Mouse (Mus musculus): ENCODE data around the gene Rnpepl1. TPM values are rescaled to one million over a fixed set of nuclear protein-coding genes. Genes with fewer than 3 reads are reported as not detected.
A peak's percentile ranks its signal among the peaks of the same experiment; 100 is the strongest.

The Rnpepl1 gene
- polyA plus RNA-seq, 1 experiment from 2014 or later, result 21.7 TPM

- H3K4me1 ChIP-seq (ENCODE audit: control insufficient read depth, insufficient read depth, low read length), result peaks cover 24% of the 10 kb centered on the region
- ATAC-seq (replicated peaks; ENCODE audit: insufficient number of reproducible peaks, low FRiP score, low TSS enrichment), result peak; percentile 47
- peak overlapping the region; percentile 87 for H3K9ac ChIP-seq (ENCODE audit: low read depth, low read length)
- H3K4me2 ChIP-seq, result peak overlapping the region; percentile 98
- peak overlapping the region; percentile 82 for H3K27ac ChIP-seq (ENCODE audit: low read depth, low read length)
- WGBS (ENCODE audit: insufficient replicate concordance), result 2% methylated on average over 52 of the region's 85 CpGs
- H3K4me3 ChIP-seq (ENCODE audit: low read depth, low read length), result peak overlapping the region; percentile 74
- no peaks in the 10 kb centered on the region for H3K27me3 ChIP-seq (ENCODE audit: control insufficient read depth, insufficient read depth, low read length)
- H3K9me3 ChIP-seq (replicated peaks; ENCODE audit: control insufficient read depth, low read length), result no peaks in the 10 kb centered on the region
- peaks cover 9% of the 10 kb centered on the region for H3K36me3 ChIP-seq (ENCODE audit: control insufficient read depth, insufficient read depth, low read length)
Observed at GRCm38 (mm10) chr1:92910925-92911720, 540 bp downstream of the Rnpepl1 start.

GRCm38 (mm10) chr1:92911721-92912138 lies 1.1 kb downstream of the Rnpepl1 start:
- peaks cover 9% of the 10 kb centered on the region for H3K36me3 ChIP-seq (ENCODE audit: control insufficient read depth, insufficient read depth, low read length)
- H3K9ac ChIP-seq (ENCODE audit: low read depth, low read length), result peak overlapping the region; percentile 87
- H3K4me3 ChIP-seq (ENCODE audit: low read depth, low read length), result peak overlapping the region; percentile 74
- H3K4me1 ChIP-seq (ENCODE audit: control insufficient read depth, insufficient read depth, low read length), result peaks cover 24% of the 10 kb centered on the region
- H3K27me3 ChIP-seq (ENCODE audit: control insufficient read depth, insufficient read depth, low read length), result no peaks in the 10 kb centered on the region
- no peak for ATAC-seq (replicated peaks; ENCODE audit: insufficient number of reproducible peaks, low FRiP score, low TSS enrichment)
- peak overlapping the region; percentile 98 for H3K4me2 ChIP-seq
- 0 out of 2 replicates have a peak overlapping the region, but pooled peaks have one; percentile 82 for H3K27ac ChIP-seq (ENCODE audit: low read depth, low read length)
- H3K9me3 ChIP-seq (replicated peaks; ENCODE audit: control insufficient read depth, low read length), result no peaks in the 10 kb centered on the region
- WGBS (ENCODE audit: insufficient replicate concordance), result 44% methylated on average over 8 of the region's 8 CpGs

GRCm38 (mm10) chr1:92912286-92912685 lies 1.7 kb downstream of the Rnpepl1 start:
- H3K9me3 ChIP-seq (replicated peaks; ENCODE audit: control insufficient read depth, low read length), result no peaks in the 10 kb centered on the region
- 60% methylated on average over 1 of the region's 1 CpGs for WGBS (ENCODE audit: insufficient replicate concordance)
- peaks cover 24% of the 10 kb centered on the region for H3K4me1 ChIP-seq (ENCODE audit: control insufficient read depth, insufficient read depth, low read length)
- H3K4me2 ChIP-seq, result peak overlapping the region; percentile 98
- H3K4me3 ChIP-seq (ENCODE audit: low read depth, low read length), result peak overlapping the region; percentile 74; the same call in 1 of the 2 replicates
- no peak overlapping the region; the same call in 1 of the 2 replicates for H3K9ac ChIP-seq (ENCODE audit: low read depth, low read length)
- ATAC-seq (replicated peaks; ENCODE audit: insufficient number of reproducible peaks, low FRiP score, low TSS enrichment), result no peak
- no peaks in the 10 kb centered on the region for H3K27me3 ChIP-seq (ENCODE audit: control insufficient read depth, insufficient read depth, low read length)
- no peak overlapping the region for H3K27ac ChIP-seq (ENCODE audit: low read depth, low read length)
- H3K36me3 ChIP-seq (ENCODE audit: control insufficient read depth, insufficient read depth, low read length), result peaks cover 9% of the 10 kb centered on the region

GRCm38 (mm10) chr1:92914239-92914638 lies 3.7 kb downstream of the Rnpepl1 start:
- H3K4me1 ChIP-seq (ENCODE audit: control insufficient read depth, insufficient read depth, low read length), result peaks cover 20% of the 10 kb centered on the region
- H3K9ac ChIP-seq (ENCODE audit: low read depth, low read length), result no peak overlapping the region
- no peak overlapping the region for H3K4me3 ChIP-seq (ENCODE audit: low read depth, low read length)
- no peak overlapping the region for H3K4me2 ChIP-seq
- 61% methylated on average over 4 of the region's 4 CpGs for WGBS (ENCODE audit: insufficient replicate concordance)
- H3K27ac ChIP-seq (ENCODE audit: low read depth, low read length), result no peak overlapping the region
- no peak for ATAC-seq (replicated peaks; ENCODE audit: insufficient number of reproducible peaks, low FRiP score, low TSS enrichment)
- H3K36me3 ChIP-seq (ENCODE audit: control insufficient read depth, insufficient read depth, low read length), result peaks cover 17% of the 10 kb centered on the region
- H3K27me3 ChIP-seq (ENCODE audit: control insufficient read depth, insufficient read depth, low read length), result no peaks in the 10 kb centered on the region
- no peaks in the 10 kb centered on the region for H3K9me3 ChIP-seq (replicated peaks; ENCODE audit: control insufficient read depth, low read length)

GRCm38 (mm10) chr1:92914993-92915392 lies 4.4 kb downstream of the Rnpepl1 start:
- ATAC-seq (replicated peaks; ENCODE audit: insufficient number of reproducible peaks, low FRiP score, low TSS enrichment), result no peak
- Histone ChIP-seq H3K36me3 (ENCODE audit: control insufficient read depth, insufficient read depth, low read length) (peaks cover 24% of the 10 kb centered on the region), H3K27ac (ENCODE audit: low read depth, low read length) (no peak overlapping the region), H3K9me3 (replicated peaks; ENCODE audit: control insufficient read depth, low read length) (no peaks in the 10 kb centered on the region), H3K4me3 (ENCODE audit: low read depth, low read length) (no peak overlapping the region), H3K4me2 (no peak overlapping the region), H3K9ac (ENCODE audit: low read depth, low read length) (no peak overlapping the region), H3K4me1 (ENCODE audit: control insufficient read depth, insufficient read depth, low read length) (peaks cover 16% of the 10 kb centered on the region), H3K27me3 (ENCODE audit: control insufficient read depth, insufficient read depth, low read length) (no peaks in the 10 kb centered on the region)
- 92% methylated on average over 11 of the region's 11 CpGs for WGBS (ENCODE audit: insufficient replicate concordance)

GRCm38 (mm10) chr1:92916725-92917124 lies 6.1 kb downstream of the Rnpepl1 start:
- Histone ChIP-seq H3K9ac (ENCODE audit: low read depth, low read length) (no peak overlapping the region), H3K27me3 (ENCODE audit: control insufficient read depth, insufficient read depth, low read length) (no peaks in the 10 kb centered on the region), H3K36me3 (ENCODE audit: control insufficient read depth, insufficient read depth, low read length) (peaks cover 26% of the 10 kb centered on the region), H3K9me3 (replicated peaks; ENCODE audit: control insufficient read depth, low read length) (no peaks in the 10 kb centered on the region), H3K4me2 (no peak overlapping the region), H3K4me1 (ENCODE audit: control insufficient read depth, insufficient read depth, low read length) (peaks cover 8% of the 10 kb centered on the region), H3K27ac (ENCODE audit: low read depth, low read length) (no peak overlapping the region), H3K4me3 (ENCODE audit: low read depth, low read length) (no peak overlapping the region)
- 91% methylated on average over 9 of the region's 9 CpGs for WGBS (ENCODE audit: insufficient replicate concordance)
- no peak for ATAC-seq (replicated peaks; ENCODE audit: insufficient number of reproducible peaks, low FRiP score, low TSS enrichment)

- Histone ChIP-seq H3K36me3 (ENCODE audit: control insufficient read depth, insufficient read depth, low read length) (peaks cover 26% of the 10 kb centered on the region), H3K4me3 (ENCODE audit: low read depth, low read length) (no peak overlapping the region), H3K27me3 (ENCODE audit: control insufficient read depth, insufficient read depth, low read length) (no peaks in the 10 kb centered on the region), H3K4me2 (no peak overlapping the region), H3K4me1 (ENCODE audit: control insufficient read depth, insufficient read depth, low read length) (no peaks in the 10 kb centered on the region), H3K9ac (ENCODE audit: low read depth, low read length) (no peak overlapping the region), H3K27ac (ENCODE audit: low read depth, low read length) (no peak overlapping the region), H3K9me3 (replicated peaks; ENCODE audit: control insufficient read depth, low read length) (no peaks in the 10 kb centered on the region)
- no peak for ATAC-seq (replicated peaks; ENCODE audit: insufficient number of reproducible peaks, low FRiP score, low TSS enrichment)
- WGBS (ENCODE audit: insufficient replicate concordance), result 94% methylated on average over 11 of the region's 11 CpGs
Observed at GRCm38 (mm10) chr1:92919151-92919550, 8.6 kb downstream of the Rnpepl1 start.

- Histone ChIP-seq H3K27ac (ENCODE audit: low read depth, low read length) (no peak overlapping the region), H3K9me3 (replicated peaks; ENCODE audit: control insufficient read depth, low read length) (no peaks in the 10 kb centered on the region), H3K4me3 (ENCODE audit: low read depth, low read length) (no peak overlapping the region), H3K4me1 (ENCODE audit: control insufficient read depth, insufficient read depth, low read length) (no peaks in the 10 kb centered on the region), H3K9ac (ENCODE audit: low read depth, low read length) (no peak overlapping the region), H3K4me2 (no peak overlapping the region), H3K36me3 (ENCODE audit: control insufficient read depth, insufficient read depth, low read length) (peaks cover 26% of the 10 kb centered on the region), H3K27me3 (ENCODE audit: control insufficient read depth, insufficient read depth, low read length) (no peaks in the 10 kb centered on the region)
- 88% methylated on average over 12 of the region's 12 CpGs for WGBS (ENCODE audit: insufficient replicate concordance)
- 0 out of 2 replicates have a peak, but pooled peaks have one; percentile 18 for ATAC-seq (replicated peaks; ENCODE audit: insufficient number of reproducible peaks, low FRiP score, low TSS enrichment)
Observed at GRCm38 (mm10) chr1:92919775-92920174, 9.2 kb downstream of the Rnpepl1 start.

Data from heart, embryonic 11.5 days (tissue).